Mouse (Mus musculus): ENCODE measurements around the gene Ndufa3. TPM values are rescaled to one million over a fixed set of nuclear protein-coding genes. Genes with fewer than 3 reads are reported as not detected.

Gene Ndufa3
- total and polyA plus RNA-seq, 2 experiments from 2014 or later, result 258 to 464 TPM

GRCm38 (mm10) chr7:3609082-3609481 lies 8.1 kb upstream of the Ndufa3 start:
- no peak for TF ChIP-seq CTCF (IDR thresholded peaks at IDR 0.05; ENCODE audit: low read depth)
- ATAC-seq (no peak), DNase-seq (no peak)
- Histone ChIP-seq H3K4me1 (ENCODE audit: insufficient read depth) (no peaks in the 10 kb centered on the region), H3K4me2 (ENCODE audit: low read depth) (no peak overlapping the region), H3K27ac (ENCODE audit: low read depth, low read length) (no peak overlapping the region), H3K36me3 (ENCODE audit: insufficient read depth) (no peaks in the 10 kb centered on the region), H3K9me3 (ENCODE audit: low read length) (no peaks in the 10 kb centered on the region), H3K27me3 (ENCODE audit: insufficient read depth, low read length) (no peaks in the 10 kb centered on the region), H3K4me3 (ENCODE audit: low read depth, low read length) (no peak overlapping the region), H3K9ac (no peak overlapping the region)
- 59% methylated on average over 3 of the region's 3 CpGs for WGBS

- Histone ChIP-seq H3K4me2 (ENCODE audit: low read depth) (no peak overlapping the region), H3K36me3 (ENCODE audit: insufficient read depth) (no peaks in the 10 kb centered on the region), H3K9ac (no peak overlapping the region), H3K27me3 (ENCODE audit: insufficient read depth, low read length) (no peaks in the 10 kb centered on the region), H3K4me1 (ENCODE audit: insufficient read depth) (no peaks in the 10 kb centered on the region), H3K9me3 (ENCODE audit: low read length) (no peaks in the 10 kb centered on the region), H3K27ac (ENCODE audit: low read depth, low read length) (no peak overlapping the region), H3K4me3 (ENCODE audit: low read depth, low read length) (no peak overlapping the region)
- DNase-seq (no peak), ATAC-seq (no peak)
- no peak for TF ChIP-seq CTCF (IDR thresholded peaks at IDR 0.05; ENCODE audit: low read depth)
- WGBS, result 96% methylated on average over 3 of the region's 3 CpGs
These were observed 6.7 kb upstream of the Ndufa3 start for GRCm38 (mm10) chr7:3610437-3610836.

- DNase-seq (no peak), ATAC-seq (no peak)
- Histone ChIP-seq H3K27me3 (ENCODE audit: insufficient read depth, low read length) (no peaks in the 10 kb centered on the region), H3K4me1 (ENCODE audit: insufficient read depth) (no peaks in the 10 kb centered on the region), H3K36me3 (ENCODE audit: insufficient read depth) (no peaks in the 10 kb centered on the region), H3K4me2 (ENCODE audit: low read depth) (no peak overlapping the region), H3K27ac (ENCODE audit: low read depth, low read length) (no peak overlapping the region), H3K9ac (no peak overlapping the region), H3K4me3 (ENCODE audit: low read depth, low read length) (no peak overlapping the region), H3K9me3 (ENCODE audit: low read length) (no peaks in the 10 kb centered on the region)
- TF ChIP-seq CTCF (IDR thresholded peaks at IDR 0.05; ENCODE audit: low read depth), result no peak
- 94% methylated on average over 13 of the region's 13 CpGs for WGBS
These were observed 6.2 kb upstream of the Ndufa3 start for GRCm38 (mm10) chr7:3611006-3611405.

- WGBS, result 80% methylated on average over 3 of the region's 3 CpGs
- ATAC-seq (no peak), DNase-seq (no peak)
- Histone ChIP-seq H3K27ac (ENCODE audit: low read depth, low read length) (no peak overlapping the region), H3K4me1 (ENCODE audit: insufficient read depth) (peaks cover 4% of the 10 kb centered on the region; the same call in 1 of the 2 replicates), H3K36me3 (ENCODE audit: insufficient read depth) (peaks cover 2% of the 10 kb centered on the region; the same call in 1 of the 2 replicates), H3K4me2 (ENCODE audit: low read depth) (no peak overlapping the region), H3K9me3 (ENCODE audit: low read length) (no peaks in the 10 kb centered on the region), H3K9ac (no peak overlapping the region), H3K27me3 (ENCODE audit: insufficient read depth, low read length) (no peaks in the 10 kb centered on the region), H3K4me3 (ENCODE audit: low read depth, low read length) (no peak overlapping the region)
- no peak for TF ChIP-seq CTCF (IDR thresholded peaks at IDR 0.05; ENCODE audit: low read depth)
These were observed 3.2 kb upstream of the Ndufa3 start for GRCm38 (mm10) chr7:3614021-3614420.

DNA sequence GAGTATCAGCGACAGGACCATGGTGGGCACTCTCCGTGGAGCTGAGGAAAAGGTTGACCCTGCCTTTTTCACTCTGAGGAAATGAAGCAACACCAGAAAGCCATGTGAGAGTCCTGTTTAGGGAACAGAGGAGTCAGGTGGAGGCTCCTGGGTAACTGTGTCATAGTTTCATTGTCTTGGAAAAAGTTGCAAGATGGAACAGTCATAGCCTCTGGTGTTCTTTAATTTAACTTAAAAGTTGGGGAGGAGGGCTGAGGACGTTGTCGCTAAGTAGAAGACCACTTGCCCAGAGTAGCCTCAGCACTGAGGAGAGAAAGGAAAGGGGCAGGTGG lies 1.1 kb upstream of the Ndufa3 start, which contains the start of gene Oscar:
Gene Oscar (minus strand): TSS at position 101 of the 332 bp plus-strand sequence.
- Histone ChIP-seq H3K9ac (peak within 1 kb of the TSS; percentile 87; the same call in 1 of the 2 replicates), H3K27ac (ENCODE audit: low read depth, low read length) (0 out of 2 replicates have a peak within 1 kb of the TSS, but pooled peaks have one; percentile 77), H3K4me1 (ENCODE audit: insufficient read depth) (peaks cover 4% of the 10 kb centered on the region; the same call in 1 of the 2 replicates), H3K9me3 (ENCODE audit: low read length) (no peaks in the 10 kb centered on the region), H3K36me3 (ENCODE audit: insufficient read depth) (peaks cover 18% of the 10 kb centered on the region), H3K27me3 (ENCODE audit: insufficient read depth, low read length) (no peaks in the 10 kb centered on the region), H3K4me2 (ENCODE audit: low read depth) (peak within 1 kb of the TSS; percentile 79; the same call in 1 of the 2 replicates), H3K4me3 (ENCODE audit: low read depth, low read length) (peak within 1 kb of the TSS; percentile 74)
- DNase-seq (no peak), ATAC-seq (no peak)
- TF ChIP-seq CTCF (IDR thresholded peaks at IDR 0.05; ENCODE audit: low read depth), result no peak
- WGBS, result 85% methylated on average over 4 of the region's 4 CpGs

DNA sequence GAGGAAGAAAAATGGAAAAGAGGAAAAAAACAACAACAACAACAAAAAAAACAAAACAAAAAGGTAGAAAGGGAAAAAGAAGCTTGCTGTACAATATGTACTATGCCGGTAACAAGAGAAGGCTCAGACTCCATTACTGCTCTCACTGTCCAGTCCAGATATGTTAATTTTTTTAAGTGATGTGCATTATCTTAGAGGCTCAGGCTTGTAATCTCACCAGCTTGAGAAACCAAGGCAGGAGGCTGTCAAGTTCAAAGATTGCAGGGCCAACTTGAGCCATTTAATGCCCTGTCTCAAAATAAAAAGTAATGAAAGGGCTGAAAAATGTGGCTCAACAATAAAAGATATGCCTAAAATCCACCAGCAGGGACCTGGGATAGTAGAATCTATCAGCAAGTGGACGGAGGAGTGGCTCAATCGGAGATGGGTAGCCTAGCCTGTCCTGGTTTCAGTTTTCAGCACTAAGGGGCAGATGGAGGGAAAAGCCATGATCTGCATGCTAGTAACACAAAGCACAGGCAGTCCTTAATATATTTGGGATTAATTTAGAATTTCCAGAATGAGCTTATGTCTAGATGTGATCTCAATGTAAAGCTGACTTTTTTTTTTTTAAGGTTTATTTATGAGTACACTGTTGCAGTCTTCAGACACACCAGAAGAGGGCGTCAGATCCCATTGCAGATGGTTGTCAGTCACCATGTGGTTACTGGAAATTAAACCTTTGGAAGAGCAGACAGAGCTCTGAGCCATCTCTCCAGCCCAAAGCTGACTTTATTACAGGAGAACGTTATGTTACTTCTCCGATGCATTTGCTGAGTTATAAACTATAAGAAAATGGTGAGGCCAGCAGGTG lies 558 bp upstream of the Ndufa3 start:
- H3K36me3 ChIP-seq (ENCODE audit: insufficient read depth), result peaks cover 24% of the 10 kb centered on the region
- peaks cover 4% of the 10 kb centered on the region; the same call in 1 of the 2 replicates for H3K4me1 ChIP-seq (ENCODE audit: insufficient read depth)
- DNase-seq (no peak), ATAC-seq (peak; percentile 65)
- 0 out of 2 replicates have a peak overlapping the region, but pooled peaks have one; percentile 77 for H3K27ac ChIP-seq (ENCODE audit: low read depth, low read length)
- no peaks in the 10 kb centered on the region for H3K27me3 ChIP-seq (ENCODE audit: insufficient read depth, low read length)
- 40% methylated on average over 6 of the region's 6 CpGs for WGBS
- H3K9me3 ChIP-seq (ENCODE audit: low read length), result no peaks in the 10 kb centered on the region
- peak overlapping the region; percentile 87; the same call in 1 of the 2 replicates for H3K9ac ChIP-seq
- peak overlapping the region; percentile 79; the same call in 1 of the 2 replicates for H3K4me2 ChIP-seq (ENCODE audit: low read depth)
- peak overlapping the region; percentile 74 for H3K4me3 ChIP-seq (ENCODE audit: low read depth, low read length)
- peak; percentile 80 for TF ChIP-seq CTCF (IDR thresholded peaks at IDR 0.05; ENCODE audit: low read depth)

- Histone ChIP-seq H3K9ac (peak overlapping the region; percentile 65), H3K9me3 (ENCODE audit: low read length) (no peaks in the 10 kb centered on the region), H3K27ac (ENCODE audit: low read depth, low read length) (peak overlapping the region; percentile 86), H3K36me3 (ENCODE audit: insufficient read depth) (peaks cover 26% of the 10 kb centered on the region; the same call in 1 of the 2 replicates), H3K4me2 (ENCODE audit: low read depth) (peak overlapping the region; percentile 92), H3K4me1 (ENCODE audit: insufficient read depth) (peaks cover 10% of the 10 kb centered on the region; the same call in 1 of the 2 replicates), H3K4me3 (ENCODE audit: low read depth, low read length) (peak overlapping the region; percentile 65), H3K27me3 (ENCODE audit: insufficient read depth, low read length) (no peaks in the 10 kb centered on the region)
- no peak for TF ChIP-seq CTCF (IDR thresholded peaks at IDR 0.05; ENCODE audit: low read depth)
- WGBS, result 38% methylated on average over 4 of the region's 4 CpGs
- no peak for DNase-seq
- ATAC-seq, result 0 out of 2 replicates have a peak, but pooled peaks have one; percentile 4
These were observed 11.9 kb downstream of the Ndufa3 start for GRCm38 (mm10) chr7:3629030-3629429.
